Mouse (Mus musculus): ENCODE measurements around the gene Cdk6.
"Not testable (repeated sequence)": the region's sequence is repeated elsewhere in the genome, so short reads cannot be mapped to it uniquely, and the experiment has no call there.

DNA sequence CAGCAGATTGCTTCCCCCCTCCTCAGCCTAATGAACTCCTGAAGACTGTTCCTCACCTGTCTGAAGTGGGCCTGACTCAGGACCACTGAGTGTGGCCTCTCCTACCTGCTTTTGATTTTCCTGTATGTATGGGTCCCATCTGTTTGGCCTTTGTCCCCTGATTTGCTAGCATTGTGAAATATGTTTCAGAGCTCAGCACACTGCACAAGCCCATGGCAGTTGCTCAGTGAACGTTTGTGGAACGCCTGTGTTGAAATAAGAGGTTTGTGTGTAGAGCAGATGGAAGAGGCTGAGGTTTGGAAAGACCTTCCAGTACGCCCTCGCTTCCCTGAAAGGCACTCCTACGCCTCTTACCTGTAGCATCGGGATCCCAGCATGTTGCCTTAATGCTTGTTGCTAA lies 98.1 kb downstream of the Cdk6 start:
- not testable (repeated sequence) for TF ChIP-seq POLR2A (IDR thresholded peaks at IDR 0.05; ENCODE audit: insufficient read depth, low read length); CTCF (IDR thresholded peaks at IDR 0.05; ENCODE audit: low read depth, low read length)
